Mouse (Mus musculus) stomach, embryonic 16.5 days (tissue): ENCODE data around the gene Ankrd27. TPM values are rescaled to one million over a fixed set of nuclear protein-coding genes. Genes with fewer than 3 reads are reported as not detected.

Experiments used
- ATAC-seq: fragments of 200-750 bp; cut with Nextera tagmentation; 2 replicates; pipeline ENCODE4 v1.8.0; 2017; ENCODE audit warnings: moderate number of reproducible peaks, moderate TSS enrichment; ENCODE audit not compliant: insufficient read depth, low FRiP score
- H3K27ac ChIP-seq: fragments of 300-500 bp; sonication (generic); 2 replicates; pipeline ENCODE4 v1.5.1; 2014; ENCODE audit warnings: low read length
- H3K27me3 ChIP-seq: fragments of 300-500 bp; sonication (generic); 2 replicates; pipeline ENCODE4 v1.6.1; 2014; ENCODE audit warnings: low read length, control low read depth, mixed read lengths; ENCODE audit not compliant: control insufficient read depth, insufficient read depth
- H3K36me3 ChIP-seq: fragments of 300-500 bp; sonication (generic); 2 replicates; pipeline ENCODE4 v1.6.1; 2014; ENCODE audit warnings: low read length; ENCODE audit not compliant: control insufficient read depth, insufficient read depth
- H3K4me1 ChIP-seq: fragments of 300-500 bp; sonication (generic); 2 replicates; pipeline ENCODE4 v1.6.1; 2014; ENCODE audit warnings: low read length, control low read depth, mixed read lengths; ENCODE audit not compliant: control insufficient read depth, insufficient read depth
- H3K4me2 ChIP-seq: fragments of 300-500 bp; sonication (generic); 2 replicates; pipeline ENCODE4 v1.6.1; 2014; ENCODE audit warnings: low read depth, low read length, mixed read lengths
- H3K4me3 ChIP-seq: fragments of 300-500 bp; sonication (generic); replicated peaks from 2 replicates; pipeline ENCODE4 v1.5.1; 2014; ENCODE audit warnings: mild to moderate bottlenecking, low read length
- H3K9ac ChIP-seq: fragments of 300-500 bp; sonication (generic); 2 replicates; pipeline ENCODE4 v1.6.1; 2014; ENCODE audit warnings: low read length
- H3K9me3 ChIP-seq: fragments of 300-500 bp; sonication (generic); replicated peaks from 2 replicates; pipeline ENCODE4 v1.6.1; 2016; ENCODE audit warnings: low read length, control low read depth; ENCODE audit not compliant: control insufficient read depth
- WGBS: fragments of 180-500 bp; shearing (Covaris S2); extraction: QIAGEN DNeasy Blood & Tissue Kit; methylation state at CpG from one replicate; pipeline ENCODE4 v1.1.7; 2014; 5-methylcytosine and 5-hydroxymethylcytosine counted together
- polyA plus RNA-seq: library from polyadenylated mRNA; unstranded; fragments of >200 nt; fragmentation: Nextera tagmentation; extraction: Ambion mirVana; gene quantifications from 2 replicates; pipeline ENCODE4 v1.2.1, GENCODE M21; 2015

Gene Ankrd27
- polyA plus RNA-seq, 1 experiment from 2014 or later: 38.0 TPM

GRCm38 (mm10) chr7:35609245-35609644 lies 23.2 kb downstream of the Ankrd27 start:
- H3K36me3 ChIP-seq: peaks cover 27% of the 10 kb centered on the region
- no peak overlapping the region for H3K9ac ChIP-seq
- H3K4me2 ChIP-seq: no peak overlapping the region
- no peaks in the 10 kb centered on the region for H3K4me1 ChIP-seq
- ATAC-seq: no peak
- no peaks in the 10 kb centered on the region for H3K9me3 ChIP-seq
- H3K27ac ChIP-seq: no peak overlapping the region
- H3K4me3 ChIP-seq: no peak overlapping the region
- H3K27me3 ChIP-seq: no peaks in the 10 kb centered on the region
- 92% methylated on average over 10 of the region's 10 CpGs for WGBS

- Histone ChIP-seq H3K9me3 (no peaks in the 10 kb centered on the region), H3K27ac (no peak overlapping the region), H3K9ac (no peak overlapping the region), H3K4me1 (no peaks in the 10 kb centered on the region), H3K36me3 (peaks cover 9% of the 10 kb centered on the region; the same call in 1 of the 2 replicates), H3K4me3 (no peak overlapping the region), H3K4me2 (no peak overlapping the region), H3K27me3 (no peaks in the 10 kb centered on the region)
- ATAC-seq: no peak
- WGBS: 70% methylated on average over 4 of the region's 4 CpGs
These were observed 31.5 kb downstream of the Ankrd27 start for GRCm38 (mm10) chr7:35617513-35617912.

- no peaks in the 10 kb centered on the region for H3K4me1 ChIP-seq
- H3K9ac ChIP-seq: no peak overlapping the region
- no peaks in the 10 kb centered on the region for H3K27me3 ChIP-seq
- H3K36me3 ChIP-seq: peaks cover 23% of the 10 kb centered on the region; the same call in 1 of the 2 replicates
- no peak for ATAC-seq
- no peak overlapping the region for H3K4me2 ChIP-seq
- no peak overlapping the region for H3K4me3 ChIP-seq
- WGBS: 88% methylated on average over 10 of the region's 10 CpGs
- H3K9me3 ChIP-seq: no peaks in the 10 kb centered on the region
- H3K27ac ChIP-seq: no peak overlapping the region
These were observed 36.6 kb downstream of the Ankrd27 start for GRCm38 (mm10) chr7:35622626-35623025.

- no peak overlapping the region for H3K9ac ChIP-seq
- 99% methylated on average over 5 of the region's 5 CpGs for WGBS
- H3K36me3 ChIP-seq: peaks cover 38% of the 10 kb centered on the region; the same call in 1 of the 2 replicates
- no peaks in the 10 kb centered on the region for H3K9me3 ChIP-seq
- no peaks in the 10 kb centered on the region for H3K4me1 ChIP-seq
- no peak overlapping the region for H3K27ac ChIP-seq
- no peaks in the 10 kb centered on the region for H3K27me3 ChIP-seq
- no peak overlapping the region for H3K4me2 ChIP-seq
- H3K4me3 ChIP-seq: no peak overlapping the region
- no peak for ATAC-seq
These were observed 40.0 kb downstream of the Ankrd27 start for GRCm38 (mm10) chr7:35626038-35626437.

GRCm38 (mm10) chr7:35627371-35627770 lies 41.3 kb downstream of the Ankrd27 start:
- H3K9ac ChIP-seq: no peak overlapping the region
- 93% methylated on average over 10 of the region's 10 CpGs for WGBS
- peaks cover 35% of the 10 kb centered on the region for H3K36me3 ChIP-seq

GRCm38 (mm10) chr7:35628496-35628895 lies 42.5 kb downstream of the Ankrd27 start:
- H3K27me3 ChIP-seq: no peaks in the 10 kb centered on the region
- 68% methylated on average over 5 of the region's 5 CpGs for WGBS
- H3K9me3 ChIP-seq: no peaks in the 10 kb centered on the region
- H3K36me3 ChIP-seq: peaks cover 32% of the 10 kb centered on the region
- H3K27ac ChIP-seq: no peak overlapping the region
- H3K4me2 ChIP-seq: no peak overlapping the region
- no peaks in the 10 kb centered on the region for H3K4me1 ChIP-seq
- no peak overlapping the region for H3K9ac ChIP-seq
- ATAC-seq: no peak
- no peak overlapping the region for H3K4me3 ChIP-seq

More at GRCm38 (mm10) chr7:35627371-35627770, 41.3 kb downstream of the Ankrd27 start:
- no peak for ATAC-seq
- Histone ChIP-seq H3K4me3 (no peak overlapping the region), H3K4me2 (no peak overlapping the region), H3K27me3 (no peaks in the 10 kb centered on the region), H3K27ac (no peak overlapping the region), H3K4me1 (no peaks in the 10 kb centered on the region), H3K9me3 (no peaks in the 10 kb centered on the region)

GRCm38 (mm10) chr7:35636229-35636628 lies 50.2 kb downstream of the Ankrd27 start:
- WGBS: 67% methylated on average over 6 of the region's 6 CpGs
- Histone ChIP-seq H3K4me1 (no peaks in the 10 kb centered on the region), H3K4me3 (no peak overlapping the region), H3K36me3 (peaks cover 29% of the 10 kb centered on the region), H3K4me2 (no peak overlapping the region), H3K27ac (no peak overlapping the region), H3K27me3 (no peaks in the 10 kb centered on the region), H3K9me3 (no peaks in the 10 kb centered on the region), H3K9ac (no peak overlapping the region)
- ATAC-seq: no peak

- Histone ChIP-seq H3K9ac (no peak overlapping the region), H3K27ac (no peak overlapping the region), H3K4me3 (no peak overlapping the region), H3K4me2 (no peak overlapping the region), H3K27me3 (no peaks in the 10 kb centered on the region), H3K9me3 (no peaks in the 10 kb centered on the region), H3K4me1 (no peaks in the 10 kb centered on the region), H3K36me3 (peaks cover 26% of the 10 kb centered on the region)
- no peak for ATAC-seq
- 93% methylated on average over 9 of the region's 9 CpGs for WGBS
These were observed 50.8 kb downstream of the Ankrd27 start for GRCm38 (mm10) chr7:35636874-35637273.

- peaks cover 16% of the 10 kb centered on the region for H3K36me3 ChIP-seq
- no peak for ATAC-seq
These were observed 54.0 kb downstream of the Ankrd27 start for GRCm38 (mm10) chr7:35640072-35640471.

More at GRCm38 (mm10) chr7:35640072-35640471, 54.0 kb downstream of the Ankrd27 start:
- no peaks in the 10 kb centered on the region for H3K4me1 ChIP-seq
- H3K27ac ChIP-seq: no peak overlapping the region
- H3K27me3 ChIP-seq: no peaks in the 10 kb centered on the region
- no peak overlapping the region for H3K4me3 ChIP-seq
- H3K9ac ChIP-seq: no peak overlapping the region
- 69% methylated on average over 6 of the region's 6 CpGs for WGBS
- H3K9me3 ChIP-seq: no peaks in the 10 kb centered on the region
- no peak overlapping the region for H3K4me2 ChIP-seq
